Mouse (Mus musculus): ENCODE results near the gene Gm1123.

The Gm1123 gene

DNA sequence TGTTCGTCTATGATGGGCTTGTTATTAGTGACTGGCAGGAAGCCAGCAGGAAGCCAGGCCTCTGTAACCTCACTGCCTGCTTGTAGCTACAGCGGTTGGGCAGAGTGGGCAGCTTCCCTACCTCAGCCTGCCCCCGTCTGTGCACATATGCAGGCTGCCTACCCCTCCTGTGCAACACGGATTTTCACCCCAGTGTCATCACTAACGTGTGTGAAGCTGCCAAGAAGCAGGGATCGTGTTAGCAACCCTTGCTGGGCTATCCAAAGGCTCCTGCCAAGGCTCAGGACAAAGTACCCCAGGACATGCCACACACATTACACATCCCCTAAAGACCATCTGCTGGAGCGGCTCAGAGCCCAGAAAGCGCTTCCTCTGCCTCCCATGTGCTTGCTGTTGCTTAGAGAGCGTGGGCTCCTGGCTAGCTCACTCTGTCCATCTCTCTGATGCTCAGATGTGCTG lies 35.6 kb downstream of the Gm1123 start:
- DNase-seq: no peak

GRCm38 (mm10) chr9:98994103-98994502 lies 41.4 kb downstream of the Gm1123 start:
- peak; percentile 21 to 33 for DNase-seq

DNA sequence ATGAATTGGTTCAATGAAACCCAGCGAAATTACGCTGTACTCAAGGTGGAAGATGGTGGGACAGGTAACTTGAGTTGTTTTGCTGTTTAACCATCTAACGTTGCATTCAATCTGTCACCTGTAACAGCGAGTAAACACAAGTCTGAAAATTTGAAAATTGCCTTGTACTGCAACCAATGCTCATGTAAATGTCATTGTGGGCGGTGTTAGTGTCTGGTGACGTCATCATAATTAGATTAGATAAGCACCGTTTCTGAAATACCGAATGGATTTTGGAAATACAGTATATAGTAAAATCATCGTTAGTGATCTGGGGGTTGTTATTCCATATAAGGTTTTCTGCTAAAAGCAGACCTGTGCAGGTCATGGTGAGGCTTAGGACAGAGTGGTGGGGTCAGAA lies 48.4 kb downstream of the Gm1123 start:
- DNase-seq: no peak

DNA sequence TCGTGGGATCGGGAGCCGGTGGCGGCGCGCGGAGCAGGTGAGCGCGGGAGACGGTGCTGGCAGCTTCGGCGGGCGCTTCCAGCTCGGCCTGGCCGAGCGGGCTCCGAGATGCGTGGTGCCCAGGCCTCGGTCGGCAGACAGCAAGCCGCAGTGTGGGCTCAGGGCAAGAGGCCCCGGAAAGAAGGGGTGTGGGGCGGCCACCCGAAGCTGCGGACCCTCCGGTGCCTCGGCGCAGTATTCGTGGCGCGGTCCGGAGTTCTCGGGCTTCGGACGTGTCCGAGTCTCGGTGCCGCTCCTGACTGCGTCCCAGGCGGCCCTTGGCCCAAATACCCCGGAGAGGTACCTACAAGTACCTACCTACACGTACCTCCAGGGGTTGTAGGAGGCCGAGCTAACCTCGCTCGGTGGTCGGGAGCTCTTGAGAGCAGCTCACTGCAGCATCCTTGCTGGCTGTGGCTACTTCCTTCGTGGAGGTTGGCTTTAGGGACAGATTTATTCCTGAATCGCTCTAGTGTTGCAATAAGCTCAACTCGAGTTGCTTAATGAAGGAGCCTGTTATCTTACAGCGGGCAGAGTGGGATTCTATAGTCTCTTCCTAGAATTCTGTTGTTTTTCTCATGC lies 48.9 kb downstream of the Gm1123 start:
- DNase-seq: no peak

DNA sequence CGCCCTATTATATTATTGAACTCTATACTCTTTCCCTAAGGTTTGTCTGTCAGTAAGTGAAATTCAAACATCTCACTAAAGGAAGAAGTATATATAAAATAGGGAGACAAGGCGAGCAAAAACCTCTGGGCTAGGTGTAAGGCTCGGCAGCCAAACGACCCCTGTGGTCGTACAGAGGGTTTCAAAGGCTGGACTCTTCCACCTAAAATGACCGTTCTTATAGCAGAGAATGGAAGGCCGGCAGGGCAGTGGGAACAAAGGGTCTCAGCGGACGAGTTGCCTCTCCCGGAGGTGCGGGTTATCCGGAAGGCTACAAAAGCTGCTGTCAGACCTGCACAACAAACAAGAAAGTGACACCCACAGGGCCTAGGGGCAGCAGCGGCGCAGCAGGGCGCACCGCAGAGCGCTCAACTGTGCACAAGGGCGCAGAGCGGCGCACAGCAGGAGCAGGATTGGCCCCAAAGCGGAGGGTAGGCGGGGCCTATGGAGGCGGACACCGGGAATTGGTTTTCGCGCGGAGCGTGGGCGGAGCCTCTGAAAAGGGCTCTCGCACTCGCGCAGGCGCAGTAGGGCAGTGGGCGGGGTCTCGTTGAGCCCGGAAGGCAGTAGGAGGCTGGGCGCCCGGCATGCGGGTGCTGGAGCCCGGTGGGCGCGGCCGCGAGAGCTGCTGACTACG lies 49.6 kb downstream of the Gm1123 start, which contains the start of gene Faim:
TSS of gene Faim (plus strand) at position 574 of the 676 bp plus-strand sequence.
- DNase-seq: peak; percentile 100

DNA sequence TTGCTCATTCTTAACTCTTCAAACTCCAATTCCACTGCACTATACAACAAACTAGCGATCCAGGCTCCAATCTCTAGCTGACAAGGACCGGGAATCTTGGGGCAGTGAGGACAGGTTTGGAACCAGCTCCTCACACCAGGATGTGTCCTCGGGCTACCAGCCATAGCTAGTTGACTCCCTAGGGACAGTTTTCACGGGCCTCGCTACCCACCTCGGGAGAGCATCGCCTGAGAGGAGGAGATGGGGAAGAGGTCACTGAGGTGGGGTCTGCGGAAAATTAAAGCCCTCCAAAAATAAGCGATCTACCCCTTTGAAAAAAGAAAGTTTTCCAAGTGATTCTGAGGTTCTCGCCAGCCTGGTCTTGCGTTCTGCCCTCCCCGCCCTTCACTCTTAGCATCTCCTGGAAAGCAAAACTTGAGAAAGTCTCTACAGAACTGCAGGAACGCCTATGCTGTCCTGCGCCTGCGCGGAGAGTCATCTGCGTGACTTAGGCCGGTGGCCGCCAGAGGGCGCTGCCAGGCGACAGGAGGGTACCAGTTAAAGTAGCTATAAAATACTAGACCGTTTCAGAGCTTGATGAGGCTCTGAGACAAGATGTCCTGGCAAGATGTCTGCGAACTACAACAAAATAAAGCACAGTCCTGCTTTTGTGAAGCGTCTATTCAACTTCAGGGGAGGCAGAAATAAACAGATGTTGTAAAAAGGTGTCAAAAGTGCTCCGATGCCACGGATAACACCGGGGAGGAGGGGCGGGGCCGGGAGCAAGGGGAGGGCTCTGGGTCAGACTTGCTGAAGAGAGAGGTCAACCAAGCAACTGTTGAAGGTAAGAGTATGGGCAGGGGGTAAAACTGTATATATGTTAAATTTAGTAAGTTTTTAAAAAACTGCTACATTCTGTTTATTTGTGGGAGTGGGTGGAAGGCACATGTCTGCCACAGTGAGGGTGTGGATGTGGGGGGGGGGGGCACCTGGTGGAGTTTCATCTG lies 55.8 kb downstream of the Gm1123 start:
- DNase-seq: peak; percentile 97

GRCm38 (mm10) chr9:98976520-98976919 lies 59.0 kb downstream of the Gm1123 start:
- no peak for DNase-seq

DNA sequence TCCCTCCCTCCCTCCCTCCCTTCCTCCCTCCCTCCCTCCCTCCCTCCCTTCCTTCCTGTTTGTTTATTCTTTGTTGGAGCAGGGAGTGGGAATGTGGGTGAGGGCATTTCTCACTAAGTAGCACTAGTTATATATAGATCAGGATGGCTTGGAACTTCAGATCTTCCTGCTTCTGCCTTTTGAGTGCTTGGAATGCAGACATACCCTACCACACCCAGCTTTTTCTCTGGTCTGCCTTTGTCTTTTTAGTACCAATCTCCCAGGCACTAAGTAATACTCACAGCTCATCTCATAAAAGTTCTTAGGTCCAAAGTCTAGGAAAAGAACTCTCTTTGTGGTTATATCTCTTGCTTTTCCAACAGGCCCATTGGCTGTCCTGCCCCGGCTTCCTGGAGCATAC lies 59.4 kb downstream of the Gm1123 start:
- no peak for DNase-seq

GRCm38 (mm10) chr9:98974898-98975297 lies 60.6 kb downstream of the Gm1123 start:
- no peak for DNase-seq

DNA sequence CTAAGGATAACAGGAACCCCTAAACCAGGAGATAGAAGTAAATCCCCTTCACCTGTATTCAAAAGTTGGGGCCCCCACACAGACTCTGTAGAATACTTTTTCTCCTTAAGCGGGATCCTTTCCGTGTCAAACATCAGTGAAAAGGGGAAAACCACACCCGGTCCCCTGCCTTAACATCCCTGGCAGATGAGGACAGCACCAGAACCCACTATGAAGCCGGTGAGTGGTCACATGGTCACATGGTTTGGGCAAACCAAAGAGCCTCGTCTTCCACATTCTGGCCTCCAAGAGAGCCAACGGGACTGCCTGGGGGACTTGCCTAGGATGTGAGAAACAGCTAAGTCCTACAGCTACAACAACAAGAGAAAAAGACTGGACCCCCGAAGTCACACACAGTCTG lies 62.0 kb downstream of the Gm1123 start:
- no peak for DNase-seq

- DNase-seq: no peak
These were observed 62.4 kb downstream of the Gm1123 start for GRCm38 (mm10) chr9:98973101-98973521.

- DNase-seq: peak; percentile 39 to 42
These were observed 70.4 kb downstream of the Gm1123 start for GRCm38 (mm10) chr9:98965084-98965483.

DNA sequence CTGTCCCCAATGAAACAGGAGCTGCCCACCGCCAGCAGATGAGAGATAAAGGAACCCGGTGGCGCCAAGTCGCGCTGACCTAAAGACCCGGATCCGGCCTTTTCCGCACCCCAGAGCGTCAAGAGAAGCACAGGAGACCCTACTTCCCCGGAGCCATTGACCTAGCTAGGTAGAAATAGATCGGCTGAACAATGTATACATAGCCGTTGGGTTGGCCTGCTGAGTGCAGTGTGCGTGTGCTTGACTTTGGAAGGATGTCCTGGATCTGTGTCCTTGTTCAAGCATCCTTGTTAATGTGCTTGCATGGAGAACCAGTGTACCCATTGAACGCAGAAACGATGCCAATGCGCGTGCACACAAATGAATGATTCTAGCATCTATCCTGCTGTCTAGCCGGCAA lies 71.9 kb downstream of the Gm1123 start:
- DNase-seq: no peak

GRCm38 (mm10) chr9:98962478-98963142 lies 72.9 kb downstream of the Gm1123 start:
- no peak for DNase-seq

- no peak for DNase-seq
These were observed 73.7 kb downstream of the Gm1123 start for GRCm38 (mm10) chr9:98961591-98962477.

- peak in 1 of 2 experiments; percentile 31 for DNase-seq
These were observed 75.2 kb downstream of the Gm1123 start for GRCm38 (mm10) chr9:98960348-98960747.

- no peak for DNase-seq
These were observed 75.7 kb downstream of the Gm1123 start for GRCm38 (mm10) chr9:98959851-98960250.

DNA sequence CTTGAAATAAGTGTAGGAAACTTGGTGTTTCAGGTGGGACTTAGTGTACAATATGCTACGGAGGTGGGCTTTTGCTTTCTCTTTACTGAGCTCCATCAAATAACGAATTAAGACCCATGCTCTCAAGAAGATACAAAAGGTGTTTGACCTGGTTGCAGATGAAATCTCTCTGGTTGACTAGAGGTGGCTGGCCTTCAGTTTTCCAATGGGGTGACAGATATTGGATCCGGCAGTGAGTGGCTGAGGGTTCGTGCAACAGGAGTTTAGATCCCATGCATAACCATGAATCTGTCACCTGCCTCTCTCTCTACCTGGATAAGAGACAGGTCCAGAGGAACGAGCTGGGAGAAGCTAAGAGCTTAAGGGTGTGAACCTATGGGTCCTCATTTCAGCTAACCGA lies 76.9 kb downstream of the Gm1123 start:
- no peak for DNase-seq

GRCm38 (mm10) chr9:98957751-98958351 lies 77.7 kb downstream of the Gm1123 start:
- peak in 1 of 2 experiments; percentile 23 for DNase-seq
